Mouse (Mus musculus): ENCODE measurements at regions not wholly inside any gene's neighbourhood (a gene's known extent, or its start where the extent isn't known, plus 50 kb on each side); places are given as distances from the start of the nearest gene placed in this dataset.

GRCm38 (mm10) chr5:41476001-41476400 lies 232.0 kb downstream of the Rab28 start:
- in situ Hi-C loops (cut with MboI, MseI), result loop anchor here (10.0 kb wide), 1 partner anchor 921 kb away; no protein-coding TSS in a partner anchor

- in situ Hi-C loops (cut with MboI, MseI), result no loop called here
These were observed 262.4 kb downstream of the Rab28 start for GRCm38 (mm10) chr5:41445512-41446005.

- in situ Hi-C loops (cut with MboI, MseI), result no loop called here
These were observed 266.9 kb downstream of the Rab28 start for GRCm38 (mm10) chr5:41441081-41441480.

DNA sequence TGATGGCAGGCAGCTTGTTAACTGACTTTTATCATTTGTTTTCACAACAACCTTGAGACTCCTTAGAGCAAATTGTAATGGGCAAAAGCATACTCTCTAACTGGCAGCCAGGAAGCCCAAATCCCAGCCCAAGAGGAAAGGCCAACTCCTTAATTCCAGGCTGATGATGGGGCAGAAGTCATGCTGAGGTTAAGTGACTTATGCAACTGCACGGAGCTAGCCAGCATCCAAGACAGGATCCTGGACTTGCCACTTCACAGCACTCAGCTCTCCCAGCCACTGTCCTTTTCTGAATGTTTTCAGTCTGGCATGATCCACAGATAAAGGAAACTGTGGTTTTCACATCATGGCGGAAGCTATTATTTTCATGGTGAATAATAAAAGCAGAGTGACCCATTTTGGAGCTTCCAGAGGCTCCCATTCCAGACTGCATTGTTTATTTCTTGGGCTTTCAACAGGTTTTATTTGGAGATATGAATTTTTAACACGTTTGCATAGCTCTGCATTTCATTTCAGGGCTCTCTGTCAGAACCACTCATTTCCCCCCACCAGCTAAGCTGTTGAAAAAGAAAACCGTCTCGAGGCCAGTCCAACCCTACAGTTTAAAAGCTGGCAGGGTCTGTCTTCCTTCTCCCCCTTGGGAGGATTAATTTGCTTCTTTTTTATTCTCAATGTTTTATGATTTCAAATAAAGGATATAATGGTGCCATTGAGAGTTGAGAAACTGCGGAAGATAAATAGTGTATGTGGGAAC lies 288.7 kb downstream of the Rab28 start:
- in situ Hi-C loops (cut with MboI, MseI), result no loop called here

DNA sequence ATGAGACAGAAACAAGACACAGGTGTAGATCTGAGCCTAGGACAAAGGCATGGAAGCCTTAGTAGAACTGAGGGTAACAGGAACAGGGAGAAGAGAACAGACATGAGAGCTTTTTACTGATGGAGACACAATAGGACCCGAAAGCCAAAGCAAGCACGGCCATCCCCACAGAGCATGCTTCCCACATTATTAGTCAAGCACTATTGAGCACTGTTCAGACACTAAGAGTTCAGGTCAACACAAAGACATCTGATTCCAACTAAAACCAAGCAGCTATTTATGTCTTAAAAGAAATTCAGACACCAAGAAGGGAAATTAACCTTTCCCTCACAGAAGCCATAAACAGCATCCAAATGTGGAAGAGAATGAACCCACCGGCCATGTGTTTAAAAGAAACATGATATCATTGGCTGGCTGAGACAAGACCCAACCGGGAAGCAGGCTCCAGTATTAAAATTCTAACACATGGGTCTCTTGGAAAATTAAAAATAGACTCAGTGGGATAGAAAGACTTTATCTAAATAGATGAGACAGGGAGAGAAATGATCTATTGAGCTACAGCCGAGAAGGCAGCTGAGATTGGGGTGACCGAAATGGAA lies 298.8 kb downstream of the Rab28 start:
- in situ Hi-C loops (cut with MboI, MseI), result no loop called here

- in situ Hi-C loops (cut with MboI, MseI), result no loop called here
These were observed 315.1 kb downstream of the Rab28 start for GRCm38 (mm10) chr5:41392802-41393234.

- in situ Hi-C loops (cut with MboI, MseI), result no loop called here
These were observed 315.8 kb downstream of the Rab28 start for GRCm38 (mm10) chr5:41392137-41392554.

GRCm38 (mm10) chr5:41373409-41373808 lies 334.5 kb downstream of the Rab28 start:
- in situ Hi-C loops (cut with MboI, MseI), result no loop called here

DNA sequence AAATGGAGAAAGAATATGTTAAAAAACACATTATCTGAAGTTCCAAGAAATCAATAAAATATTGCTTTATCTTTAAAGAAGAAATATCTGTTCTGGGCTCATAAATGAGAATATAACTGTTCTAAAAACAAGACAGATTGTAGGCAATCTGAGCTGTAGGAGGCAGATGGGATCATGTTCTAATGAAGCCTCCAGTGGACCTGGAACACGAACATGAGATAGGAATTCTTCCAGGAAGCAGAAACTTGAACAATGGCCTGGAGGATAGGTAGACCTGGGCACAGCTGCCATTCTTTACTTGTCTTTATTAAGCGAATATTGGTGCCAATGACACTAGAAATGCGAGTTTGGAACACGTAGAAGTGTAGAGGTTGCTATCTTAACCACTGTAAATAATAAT lies 336.5 kb downstream of the Rab28 start:
- in situ Hi-C loops (cut with MboI, MseI), result no loop called here

GRCm38 (mm10) chr5:41370356-41370755 lies 337.6 kb downstream of the Rab28 start:
- in situ Hi-C loops (cut with MboI, MseI), result no loop called here

GRCm38 (mm10) chr5:41369907-41370306 lies 338.1 kb downstream of the Rab28 start:
- in situ Hi-C loops (cut with MboI, MseI), result loop anchor here (10.0 kb wide), 1 partner anchor 805 kb away; no protein-coding TSS in a partner anchor

DNA sequence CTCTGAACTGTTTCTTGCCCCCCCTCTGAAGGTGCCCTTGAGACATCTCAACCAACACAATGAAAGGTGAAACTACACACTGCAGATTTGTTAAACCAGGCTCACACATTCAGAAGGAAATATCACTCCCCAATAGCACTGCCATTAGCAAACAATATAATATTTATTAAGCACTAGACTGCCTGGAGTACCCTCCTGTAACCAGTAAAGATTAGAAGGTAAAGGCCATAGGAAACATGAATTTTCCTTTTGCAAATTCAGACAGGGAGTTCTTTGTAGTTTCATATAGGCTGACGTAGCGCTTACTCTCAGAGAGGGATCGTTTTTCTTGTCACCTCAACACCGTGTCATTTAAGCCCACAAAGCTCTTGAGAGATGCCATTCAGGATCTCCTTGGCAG lies 342.1 kb downstream of the Rab28 start:
- in situ Hi-C loops (cut with MboI, MseI), result loop anchor here (10.0 kb wide), 1 partner anchor 801 kb away; no protein-coding TSS in a partner anchor

- in situ Hi-C loops (cut with MboI, MseI), result no loop called here
These were observed 359.5 kb downstream of the Rab28 start for GRCm38 (mm10) chr5:41348410-41348821.

DNA sequence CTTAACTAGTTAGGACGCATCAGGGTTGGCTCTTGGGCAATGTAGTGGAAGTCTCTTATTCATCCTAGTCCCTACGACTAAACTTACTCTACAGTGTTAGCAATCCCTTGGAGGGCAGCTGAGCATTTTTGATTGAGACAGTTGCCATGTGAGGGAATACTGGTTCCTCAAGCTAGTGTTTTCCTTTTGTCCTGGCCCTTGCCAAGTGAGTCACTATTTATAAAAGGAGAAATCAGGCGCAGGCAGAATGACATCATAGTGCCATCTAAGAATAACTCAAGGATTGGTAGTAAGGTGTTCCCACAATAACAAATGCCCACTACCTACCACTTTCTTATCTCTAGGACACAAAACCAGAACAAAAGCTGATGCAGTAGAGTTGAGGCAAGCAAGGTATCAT lies 360.5 kb downstream of the Rab28 start:
- in situ Hi-C loops (cut with MboI, MseI), result no loop called here

GRCm38 (mm10) chr5:41340581-41340980 lies 367.4 kb downstream of the Rab28 start:
- in situ Hi-C loops (cut with MboI, MseI), result no loop called here

GRCm38 (mm10) chr5:41296440-41296839 lies 411.5 kb downstream of the Rab28 start:
- in situ Hi-C loops (cut with MboI, MseI), result no loop called here

GRCm38 (mm10) chr5:41266731-41267130 lies 441.2 kb downstream of the Rab28 start:
- in situ Hi-C loops (cut with MboI, MseI), result no loop called here

DNA sequence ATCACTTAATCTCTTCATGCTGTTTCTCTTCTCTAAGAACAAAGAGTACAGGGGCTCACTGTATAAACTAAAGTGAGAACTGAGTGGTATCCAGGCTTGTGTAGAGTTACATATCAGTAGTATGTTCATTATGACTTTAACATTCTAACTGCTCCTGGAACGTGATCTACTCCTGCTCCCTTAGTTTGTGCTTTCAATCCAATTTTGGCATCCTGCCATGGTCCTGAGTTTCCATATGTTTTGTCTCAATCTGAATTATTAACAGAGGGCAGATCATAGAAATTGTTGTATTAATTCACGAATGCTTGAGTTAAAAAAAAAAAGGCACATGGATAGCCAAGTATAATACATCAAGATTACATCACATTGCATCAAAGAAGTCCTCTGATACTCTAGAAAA lies 441.6 kb downstream of the Rab28 start:
- in situ Hi-C loops (cut with MboI, MseI), result no loop called here

DNA sequence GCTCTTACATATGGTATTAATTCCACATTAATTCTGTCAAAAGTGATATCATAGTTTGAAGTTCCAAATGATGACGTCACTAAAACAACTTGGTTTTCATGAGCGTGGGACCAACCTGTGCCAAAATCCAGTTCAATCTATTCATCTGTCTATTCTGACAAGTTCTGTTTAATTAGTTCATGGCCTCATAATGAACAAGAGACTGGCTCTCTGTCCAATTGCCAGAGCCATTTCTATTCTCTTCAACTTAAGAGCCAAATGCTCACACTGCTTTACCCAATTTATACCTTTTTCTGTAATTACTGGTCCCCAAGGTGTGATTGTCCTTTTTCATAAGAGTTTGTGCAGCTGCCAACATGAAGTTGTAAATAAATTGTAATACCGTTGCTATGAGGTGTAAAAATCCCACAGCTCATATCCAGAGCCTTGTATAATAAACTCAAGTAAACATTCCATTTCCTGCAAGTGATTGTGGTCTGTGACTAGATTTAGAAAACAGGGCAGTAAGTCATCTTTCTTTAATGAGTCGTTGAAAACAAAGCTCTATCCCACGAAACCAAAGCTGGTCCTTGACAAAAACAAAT lies 446.2 kb downstream of the Rab28 start:
- in situ Hi-C loops (cut with MboI, MseI), result no loop called here
